In the genomic region with DNA sequence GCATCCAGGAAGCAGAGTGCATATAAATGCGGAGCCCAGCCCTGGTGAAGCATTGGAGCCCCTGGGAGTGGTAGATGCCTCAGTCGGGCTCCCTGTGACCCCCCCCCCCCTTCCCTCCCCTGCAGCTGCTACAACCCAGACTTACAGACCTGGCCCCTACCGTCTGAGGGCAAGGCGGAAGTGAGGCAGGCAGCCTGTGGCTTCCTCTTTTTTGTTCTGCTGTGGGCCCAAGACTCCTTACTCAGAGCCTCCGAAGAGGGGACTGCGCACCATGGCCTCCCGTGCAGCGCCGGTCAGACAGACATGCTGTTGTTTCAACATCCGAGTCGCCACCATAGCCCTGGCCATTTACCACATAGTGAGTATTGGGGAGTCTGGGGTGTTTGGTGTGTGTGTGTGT, we compare ENCODE assay signal across 8 mouse cellular contexts. TPM values are rescaled to one million over a fixed set of nuclear protein-coding genes. Genes with fewer than 3 reads are reported as not detected.
A peak's percentile ranks its signal among the peaks of the same experiment; 100 is the strongest.
DNase-seq lines count a peak whose midpoint lies in the region; ATAC-seq lines count a peak whose summit lies in the region.

Gene Laptm5, plus strand, starts transcription at position 49 of the 400 bp plus-strand sequence.

- no peak within 1 kb of the TSS for H3K4me2 ChIP-seq in intestine, embryonic 15.5 days (replicated peaks)
- peak within 1 kb of the TSS; percentile 41 for H3K4me2 ChIP-seq in liver, embryonic 13.5 days

- no peaks in the 10 kb centered on the region for H3K4me1 ChIP-seq in intestine, embryonic 15.5 days (replicated peaks)
- H3K4me1 ChIP-seq in liver, embryonic 13.5 days (replicated peaks), result peaks cover 65% of the 10 kb centered on the region

- no peaks in the 10 kb centered on the region for H3K36me3 ChIP-seq in intestine, embryonic 15.5 days
- H3K36me3 ChIP-seq in liver, embryonic 13.5 days, result no peaks in the 10 kb centered on the region

- H3K9ac ChIP-seq in intestine, embryonic 15.5 days, result no peak within 1 kb of the TSS
- peak within 1 kb of the TSS; percentile 51 for H3K9ac ChIP-seq in liver, embryonic 13.5 days

- no peak within 1 kb of the TSS for H3K4me3 ChIP-seq in intestine, embryonic 15.5 days (replicated peaks)
- peak within 1 kb of the TSS; percentile 30 for H3K4me3 ChIP-seq in liver, embryonic 13.5 days (replicated peaks)

- H3K9me3 ChIP-seq in intestine, embryonic 15.5 days, result no peaks in the 10 kb centered on the region
- H3K9me3 ChIP-seq in liver, embryonic 13.5 days (replicated peaks), result no peaks in the 10 kb centered on the region

- H3K27ac ChIP-seq in intestine, embryonic 15.5 days, result no peak within 1 kb of the TSS
- H3K27ac ChIP-seq in liver, embryonic 13.5 days, result peak within 1 kb of the TSS; percentile 72

- ATAC-seq in CD4-positive, CD25-positive, alpha-beta regulatory T cell, adult 4 months, result peak; percentile 52
- ATAC-seq in intestine, embryonic 15.5 days, result 0 out of 2 replicates have a peak, but pooled peaks have one; percentile 25
- no peak for ATAC-seq in liver, embryonic 13.5 days (ENCODE audit: low read depth)

- WGBS in intestine, embryonic 15.5 days, result 57% methylated on average over 11 of the region's 11 CpGs
- 15% methylated on average over 11 of the region's 11 CpGs for WGBS in liver, embryonic 13.5 days (ENCODE audit: insufficient replicate concordance)

- DNase-seq in adrenal gland, adult 18-20 months (ENCODE audit: low spot score in 2 of 2), result no peak
- no peak for DNase-seq in gonadal fat pad, adult 2 months (ENCODE audit: low read depth)
- no peak for DNase-seq in liver, embryonic 13.5 days
- peak; percentile 79 to 88 for DNase-seq in natural killer cell, adult 2 months (ENCODE audit: low spot score in 2 of 2)
- no peak for DNase-seq in cerebellum, adult 11 months
- no peak for DNase-seq in cerebellum, adult 18-20 months

- no peaks in the 10 kb centered on the region for H3K27me3 ChIP-seq in intestine, embryonic 15.5 days (replicated peaks)
- H3K27me3 ChIP-seq in liver, embryonic 13.5 days, result no peaks in the 10 kb centered on the region

RNA-seq across cellular contexts. Expression of gene Laptm5, which starts in this region (rescaled TPM):
- polyA plus RNA-seq in CD4-positive, CD25-positive, alpha-beta regulatory T cell, adult 4 months (2017; shearing (Covaris generic)), result 1,000 to 10,000 TPM; 1,726 to 2,325 TPM
- 10 to 100 TPM; 25.1 to 54.6 TPM for total RNA-seq in adrenal gland, adult 18-20 months (2021)
- 84.9 and 106 TPM in 2 replicates for polyA plus RNA-seq in gonadal fat pad, adult 2 months (2012; rRNA removed)
- 37.9 and 42.4 TPM in 2 replicates for polyA plus RNA-seq in intestine, embryonic 15.5 days (2015; fragmentation: Nextera tagmentation; extraction: Ambion mirVana)
- polyA plus RNA-seq in liver, embryonic 13.5 days (2015; fragmentation: Nextera tagmentation; extraction: Ambion mirVana), result 54.1 and 58.3 TPM in 2 replicates

Comparison
In these comparisons a context has a peak if more than half of its experiments do, and no peak if none do; other contexts are left out.
1. RNA of gene Laptm5 (polyA plus RNA-seq): 1,726 to 2,325 TPM in CD4-positive, CD25-positive, alpha-beta regulatory T cell, adult 4 months; 84.9 to 106 TPM in gonadal fat pad, adult 2 months, 54.1 to 58.3 TPM in liver, embryonic 13.5 days and 37.9 to 42.4 TPM in intestine, embryonic 15.5 days; every median in the first group is over 10 times any median in the second.
2. DNase-seq: peak in natural killer cell, adult 2 months (2 of 2); none in adrenal gland, adult 18-20 months (0 of 2), gonadal fat pad, adult 2 months (single experiment), liver, embryonic 13.5 days (single experiment), cerebellum, adult 11 months (single experiment) and cerebellum, adult 18-20 months (0 of 2).